Mouse (Mus musculus): ENCODE results near the gene Nuak2.

- no peak for TF ChIP-seq CTCF (IDR thresholded peaks at IDR 0.05; ENCODE audit: low read depth)
- TF ChIP-seq EP300 (IDR thresholded peaks at IDR 0.05; ENCODE audit: low read depth): no peak
Measured at GRCm38 (mm10) chr1:132298801-132299464, 17.0 kb upstream of the Nuak2 start.
